Mouse (Mus musculus) kidney, adult 2 months (tissue): ENCODE results near the gene Atxn7l3. TPM values are rescaled to one million over a fixed set of nuclear protein-coding genes. Genes with fewer than 3 reads are reported as not detected.

Experiments
- DNase-seq: peaks from one replicate; pipeline ENCODE4 v3.0.0; 2021
- H3K27ac ChIP-seq: fragments of 200-500 bp; 2 replicates; pipeline ENCODE4 v1.5.1; 2012; ENCODE audit warnings: low read depth, low read length, control low read depth, inconsistent platforms; ENCODE audit not compliant: insufficient read depth
- H3K27me3 ChIP-seq: fragments of 200-500 bp; replicated peaks from 2 replicates; pipeline ENCODE4 v1.6.1; 2012; ENCODE audit warnings: mild to moderate bottlenecking, moderate library complexity, low read length, inconsistent platforms; ENCODE audit not compliant: control insufficient read depth, insufficient read depth
- H3K36me3 ChIP-seq: fragments of 200-500 bp; 2 replicates; pipeline ENCODE4 v1.6.1; 2012; ENCODE audit warnings: mild to moderate bottlenecking, moderate library complexity, low read length, inconsistent platforms; ENCODE audit not compliant: control insufficient read depth, insufficient read depth
- H3K4me1 ChIP-seq: fragments of 200-500 bp; 2 replicates; pipeline ENCODE4 v1.6.1; 2011; ENCODE audit warnings: low read length; ENCODE audit not compliant: control insufficient read depth, insufficient read depth
- H3K4me3 ChIP-seq: fragments of 200-500 bp; 2 replicates; pipeline ENCODE4 v1.5.1; 2011; ENCODE audit warnings: mild to moderate bottlenecking, low read depth, low read length, control low read depth; ENCODE audit not compliant: insufficient read depth
- CTCF ChIP-seq: fragments of 200-500 bp; conservative IDR thresholded peaks from 2 replicates; pipeline ENCODE4 v1.5.1; 2011; ENCODE audit warnings: low read depth, mild to moderate bottlenecking, control low read depth, low read length, moderate library complexity, mixed read lengths; ENCODE audit not compliant: insufficient read depth, insufficient read length
- POLR2A ChIP-seq: fragments of 200-500 bp; IDR thresholded peaks from one replicate; pipeline ENCODE4 v1.6.1; 2011; ENCODE audit warnings: low read depth, low read length, control low read depth
- WGBS: fragments of 180-500 bp; shearing (Covaris S2); methylation state at CpG from one replicate; pipeline ENCODE4 v1.1.7; 2018; 5-methylcytosine and 5-hydroxymethylcytosine counted together
- polyA plus RNA-seq: library from polyadenylated mRNA; depleted of rRNA; stranded (reverse); fragments of >200 nt; gene quantifications from 2 replicates; pipeline ENCODE4 v1.2.3, GENCODE M21; 2012

Gene Atxn7l3
- polyA plus RNA-seq, 1 experiment: 28.0 TPM

DNA sequence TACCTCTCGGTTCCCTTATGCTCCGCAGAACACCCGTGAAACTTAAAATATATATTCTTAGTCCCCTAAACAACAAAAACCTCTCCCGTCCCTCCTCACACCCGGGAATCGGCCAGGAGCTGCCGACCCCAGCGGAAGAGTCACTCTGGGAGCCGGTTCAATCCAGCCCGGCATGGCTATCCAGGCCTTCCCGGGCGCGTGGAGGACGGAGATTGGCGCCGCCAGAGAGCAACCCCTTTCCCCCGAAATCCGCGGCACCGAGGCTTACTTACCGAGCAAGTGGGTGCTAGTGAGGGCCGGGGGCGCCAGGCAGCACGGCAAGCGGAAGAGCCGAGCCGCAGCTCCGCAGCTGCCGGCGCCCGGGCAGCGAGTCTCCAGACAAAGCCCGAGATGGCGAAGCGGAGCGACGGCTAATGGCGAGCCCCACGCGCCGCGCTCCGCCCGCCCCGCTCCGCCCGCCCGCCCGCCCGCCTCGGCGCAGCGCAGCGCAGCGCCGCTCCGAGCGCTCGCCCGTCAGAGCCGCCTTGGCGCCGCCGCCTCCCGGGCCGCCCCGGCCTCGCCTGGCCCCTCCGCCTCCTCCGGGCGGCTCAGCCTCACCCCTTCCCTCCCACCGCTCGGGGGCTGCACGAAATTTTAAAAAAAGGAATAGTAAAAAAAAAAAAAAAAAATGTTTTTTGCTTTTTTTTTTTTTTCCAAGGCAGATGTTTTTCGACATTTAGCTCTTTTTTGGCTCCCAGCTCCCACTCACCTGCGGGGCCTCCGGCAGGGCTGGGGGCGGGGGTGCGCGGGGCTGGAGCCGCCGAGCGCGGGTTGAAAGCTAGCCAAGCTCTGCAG, 22.4 kb upstream of the Atxn7l3 start:
- Histone ChIP-seq H3K4me3 (peak overlapping the region; percentile 95), H3K36me3 (no peaks in the 10 kb centered on the region; the same call in 1 of the 2 replicates), H3K4me1 (0 out of 2 replicates have a peak, but pooled peaks cover 11% of the 10 kb centered on the region), H3K27me3 (no peaks in the 10 kb centered on the region), H3K27ac (peak overlapping the region; percentile 94)
- no peak for TF ChIP-seq CTCF
- TF ChIP-seq POLR2A: no peak
- 3% methylated on average over 84 of the region's 84 CpGs for WGBS
- DNase-seq: peak; percentile 67

DNA sequence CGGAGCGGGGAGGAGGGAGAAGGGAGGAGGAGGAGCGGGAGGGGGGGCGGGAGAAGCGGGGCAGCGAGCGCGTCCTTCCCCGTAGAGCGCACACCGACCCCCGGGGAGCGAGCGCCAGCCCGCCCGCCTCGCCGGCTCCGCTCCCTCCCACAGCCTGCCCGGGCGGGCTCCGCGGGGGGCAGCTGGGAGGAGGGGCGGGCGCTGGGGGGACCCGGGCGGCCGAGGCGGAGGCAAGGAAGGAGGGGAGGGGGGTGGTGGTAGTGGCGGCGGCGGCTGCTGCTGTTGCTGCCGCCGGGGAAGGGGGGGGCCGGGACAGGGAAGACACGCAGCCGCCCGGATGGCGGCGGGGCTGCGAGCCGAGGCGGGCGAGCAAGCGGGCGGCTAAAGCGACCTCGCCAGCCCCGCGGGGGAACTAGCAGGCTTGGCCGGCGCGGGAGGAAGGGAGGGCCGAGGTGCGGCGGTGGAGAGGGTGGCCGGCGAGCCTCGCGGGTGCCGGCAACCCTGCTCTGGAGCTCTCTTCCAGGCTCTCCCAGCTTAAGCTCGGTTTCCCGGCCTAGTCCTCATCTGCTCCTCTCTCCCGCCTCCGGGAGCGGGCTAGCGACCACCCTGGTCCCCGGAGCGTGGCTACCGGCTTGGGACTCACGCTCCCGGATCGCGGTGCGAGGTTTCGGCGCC, 21.6 kb upstream of the Atxn7l3 start:
- H3K27me3 ChIP-seq: no peaks in the 10 kb centered on the region
- under 1% methylated on average over 43 of the region's 77 CpGs for WGBS
- H3K4me1 ChIP-seq: 0 out of 2 replicates have a peak, but pooled peaks cover 11% of the 10 kb centered on the region
- peak overlapping the region; percentile 94 for H3K27ac ChIP-seq
- peak; percentile 87 for DNase-seq
- TF ChIP-seq POLR2A: peak; percentile 11
- TF ChIP-seq CTCF: no peak
- H3K4me3 ChIP-seq: peak overlapping the region; percentile 95
- H3K36me3 ChIP-seq: no peaks in the 10 kb centered on the region; the same call in 1 of the 2 replicates

DNA sequence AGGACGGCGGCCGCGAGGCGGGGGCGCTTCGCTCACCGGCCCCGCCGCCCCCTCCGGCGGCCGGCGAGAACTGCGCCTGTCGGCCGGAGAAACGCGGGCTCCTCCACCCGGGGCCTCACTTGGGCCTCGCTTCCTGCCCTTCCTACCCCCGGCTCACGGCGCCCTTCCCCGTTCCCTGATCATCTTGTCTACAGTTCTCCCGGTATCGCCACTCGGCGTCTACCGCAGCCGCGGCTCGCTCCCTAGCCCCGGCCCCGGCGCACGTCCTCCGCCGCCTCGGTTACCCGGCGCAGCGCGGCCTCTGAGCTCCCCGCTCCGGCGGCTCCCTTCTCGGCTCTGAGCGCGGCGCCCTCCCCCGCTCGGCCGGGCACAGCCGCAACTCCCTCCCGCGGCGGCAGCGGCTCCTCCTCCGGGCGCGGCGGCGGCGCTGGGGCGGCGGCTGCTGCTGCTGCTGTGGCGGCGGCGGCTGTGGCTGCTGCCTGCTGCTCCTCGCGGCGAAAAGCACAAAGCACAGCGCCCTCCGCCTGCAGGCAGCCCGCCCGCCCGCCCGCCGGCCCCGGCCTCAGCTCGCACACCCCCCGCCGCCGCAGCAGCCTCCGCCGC, 21.0 kb upstream of the Atxn7l3 start:
- Histone ChIP-seq H3K4me3 (peak overlapping the region; percentile 95), H3K36me3 (no peaks in the 10 kb centered on the region; the same call in 1 of the 2 replicates), H3K4me1 (0 out of 2 replicates have a peak, but pooled peaks cover 11% of the 10 kb centered on the region), H3K27ac (peak overlapping the region; percentile 99), H3K27me3 (no peaks in the 10 kb centered on the region)
- no peak for DNase-seq
- under 1% methylated on average over 82 of the region's 87 CpGs for WGBS
- no peak for TF ChIP-seq POLR2A
- TF ChIP-seq CTCF: no peak

DNA sequence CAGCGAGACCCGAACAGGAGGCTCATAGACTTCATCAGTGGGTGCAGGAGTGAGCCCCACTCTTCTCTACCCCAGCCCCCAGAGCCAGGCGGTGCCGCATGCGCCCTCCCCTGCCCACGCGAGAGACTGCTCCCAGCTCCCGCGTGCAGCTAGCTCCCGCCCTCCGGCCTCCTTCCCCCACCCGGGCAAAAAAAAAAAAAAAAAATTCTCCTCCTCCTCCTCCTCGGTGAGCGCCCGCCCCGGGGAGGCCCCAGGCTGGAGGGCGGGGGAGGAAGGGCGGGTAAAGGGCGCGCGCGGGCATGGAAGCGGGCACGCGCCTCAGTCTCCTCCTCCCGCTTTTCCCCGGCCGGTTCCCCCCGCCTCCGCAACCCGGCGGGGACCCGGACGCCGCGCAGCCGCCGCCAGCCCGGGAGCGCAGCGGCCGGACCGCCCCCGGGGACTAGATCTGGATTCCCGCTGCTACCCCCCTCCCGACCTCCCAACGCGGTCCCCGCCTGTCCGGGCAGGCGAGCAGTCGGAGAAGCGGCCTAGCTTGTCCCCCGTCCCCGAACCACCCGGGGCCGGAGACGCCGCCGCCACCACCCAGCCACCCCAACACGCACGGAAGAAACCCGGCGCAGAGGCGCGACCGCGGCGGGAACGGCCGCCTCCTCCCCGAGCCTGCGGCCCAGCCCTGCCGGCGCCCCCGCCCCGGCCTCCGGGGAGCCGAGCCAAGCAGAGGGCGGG, 20.3 kb upstream of the Atxn7l3 start:
- Histone ChIP-seq H3K36me3 (no peaks in the 10 kb centered on the region; the same call in 1 of the 2 replicates), H3K27me3 (no peaks in the 10 kb centered on the region), H3K4me3 (peak overlapping the region; percentile 95), H3K4me1 (0 out of 2 replicates have a peak, but pooled peaks cover 11% of the 10 kb centered on the region), H3K27ac (peak overlapping the region; percentile 99)
- under 1% methylated on average over 71 of the region's 80 CpGs for WGBS
- TF ChIP-seq CTCF (0 out of 2 replicates have a peak, but pooled peaks have one; percentile 3), POLR2A (no peak)
- DNase-seq: peak; percentile 95

DNA sequence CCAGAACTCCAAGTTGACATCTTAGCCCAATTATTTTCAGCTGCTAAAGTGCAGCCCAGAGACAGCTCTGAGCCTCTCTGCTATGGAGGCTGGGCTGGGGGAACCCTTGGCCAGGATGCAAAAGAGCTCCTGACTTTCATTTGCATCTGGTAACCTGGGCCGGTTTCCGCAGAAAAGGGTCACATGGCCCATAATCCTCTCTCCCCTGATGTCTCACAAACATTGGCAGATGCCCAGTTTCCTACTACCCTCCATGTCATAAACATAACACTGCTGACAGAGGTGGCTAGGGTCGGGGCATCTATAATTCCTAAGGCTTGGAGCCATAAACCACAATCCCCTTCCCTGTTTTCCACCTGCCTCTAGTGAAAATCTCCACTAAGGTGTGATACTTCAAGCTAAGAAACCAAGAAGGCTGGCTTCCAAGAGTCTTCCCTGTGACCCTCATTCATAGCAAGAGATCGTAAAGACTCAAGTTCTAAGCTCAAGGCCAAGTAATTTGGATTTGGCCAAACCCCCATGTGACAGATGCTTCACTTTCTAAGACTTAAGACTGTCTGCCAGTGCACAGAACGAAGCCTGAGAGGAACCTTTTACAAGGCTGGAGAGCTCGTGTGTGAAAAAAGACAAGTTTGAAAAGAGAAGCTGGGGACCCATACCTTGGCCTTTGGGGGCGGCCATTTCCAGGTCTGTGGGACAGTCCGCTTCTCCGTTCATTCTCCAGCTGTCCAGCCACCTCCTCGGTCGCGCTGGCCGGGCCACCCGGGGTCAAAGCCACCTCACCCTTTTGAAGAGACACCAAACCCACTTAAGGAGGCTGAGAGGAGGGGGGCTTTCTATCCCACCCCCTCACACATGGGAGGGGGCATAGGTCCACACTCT, 19.5 kb upstream of the Atxn7l3 start:
- DNase-seq: peak; percentile 24
- Histone ChIP-seq H3K27ac (peak overlapping the region; percentile 65), H3K27me3 (no peaks in the 10 kb centered on the region), H3K4me1 (peaks cover 15% of the 10 kb centered on the region; the same call in 1 of the 2 replicates), H3K4me3 (peak overlapping the region; percentile 61), H3K36me3 (no peaks in the 10 kb centered on the region; the same call in 1 of the 2 replicates)
- 9% methylated on average over 14 of the region's 14 CpGs for WGBS
- no peak for TF ChIP-seq POLR2A
- TF ChIP-seq CTCF: no peak

DNA sequence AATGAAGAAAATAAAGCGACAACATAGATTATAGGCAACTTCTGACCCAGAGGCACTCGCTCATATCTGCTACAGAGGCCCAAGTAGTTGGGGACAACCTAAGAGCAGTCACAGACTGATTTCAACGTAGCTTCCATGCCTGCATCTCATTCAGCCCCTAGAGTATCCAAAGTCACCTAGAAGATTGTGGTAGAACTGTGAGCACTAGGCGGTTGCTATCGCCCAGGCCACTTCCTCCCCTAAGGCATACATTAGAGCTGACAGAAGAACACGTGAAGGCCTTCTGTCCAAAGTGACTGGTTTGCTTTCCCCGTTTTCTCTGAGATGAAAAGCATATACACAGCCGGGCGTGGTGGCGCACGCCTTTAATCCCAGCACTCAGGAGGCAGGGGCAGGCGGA, 17.9 kb upstream of the Atxn7l3 start:
- no peak overlapping the region for H3K4me3 ChIP-seq
- no peaks in the 10 kb centered on the region for H3K27me3 ChIP-seq
- no peak for DNase-seq
- TF ChIP-seq CTCF: no peak
- TF ChIP-seq POLR2A: no peak
- H3K27ac ChIP-seq: no peak overlapping the region
- H3K4me1 ChIP-seq: peaks cover 29% of the 10 kb centered on the region
- H3K36me3 ChIP-seq: no peaks in the 10 kb centered on the region; the same call in 1 of the 2 replicates
- 91% methylated on average over 12 of the region's 12 CpGs for WGBS
